Mouse (Mus musculus) Patski (cell line): ENCODE results near the gene Nsmce4a. TPM values are rescaled to one million over a fixed set of nuclear protein-coding genes. Genes with fewer than 3 reads are reported as not detected.

Experiments
- ATAC-seq: fragments of 100-300 bp; one replicate; pipeline ENCODE4 v1.8.0; 2021
- CTCF ChIA-PET: fragments of 350-600 bp; sonication (Branson Sonifier 250); formaldehyde crosslinking; loops from one replicate; lab custom pipeline; 2022; ENCODE audit warnings: inconsistent platforms; lab: Charles Lee
- POLR2A ChIA-PET: fragments of 350-600 bp; sonication (Branson Sonifier 250); formaldehyde crosslinking; loops from one replicate; lab custom pipeline; 2022; ENCODE audit warnings: antibody characterized with exemption, inconsistent platforms; lab: Charles Lee
- DNase-seq: peaks from one replicate; pipeline ENCODE4 v3.0.0-alpha.2; 2011; ENCODE audit warnings: low read depth, low spot score
- H3K27me3 ChIP-seq: fragments of 371-371 bp; one replicate; pipeline ENCODE4 v1.5.1; 2021
- CTCF ChIP-seq: fragments of 100-300 bp; IDR thresholded peaks from one replicate; pipeline ENCODE4 v1.5.1; 2021
- in situ Hi-C: fragments of 300-500 bp; cut with MboI; formaldehyde crosslinking; loops from 3 replicates; pipeline ENCODE4 v1.11.1; 2018; ENCODE audit warnings: low pct_unique_long_range_greater_than_20kb, mixed read lengths
- polyA plus RNA-seq: library from polyadenylated mRNA; unstranded; gene quantifications from one replicate; pipeline ENCODE4 v1.2.3, GENCODE M21; 2021

Gene Nsmce4a
- polyA plus RNA-seq, 1 experiment from 2014 or later = 80.1 TPM

- ATAC-seq (no peak), DNase-seq (no peak)
- no peak for TF ChIP-seq CTCF
- in situ Hi-C loops = no loop called here
- ChIA-PET CTCF (no interaction called here), POLR2A (no interaction called here)
- H3K27me3 ChIP-seq = no peaks in the 10 kb centered on the region
Observed at GRCm38 (mm10) chr7:130577388-130578003, 4.6 kb upstream of the Nsmce4a start, which contains the start of gene Tacc2. Gene Tacc2 (plus strand): TSS chr7:130577438.

GRCm38 (mm10) chr7:130576981-130577380 lies 4.1 kb upstream of the Nsmce4a start:
- POLR2A ChIA-PET = no interaction called here
- DNase-seq = no peak
- ATAC-seq = no peak
- CTCF ChIA-PET = interaction anchor here (0.9 kb wide), 1 partner anchor 20 kb away, joined by 3 read pairs; no protein-coding TSS in a partner anchor
- H3K27me3 ChIP-seq = no peaks in the 10 kb centered on the region
- TF ChIP-seq CTCF = no peak
- in situ Hi-C loops = no loop called here

- ChIA-PET POLR2A (interaction anchor here (0.6 kb wide), 1 partner anchor 64 kb away, joined by 3 read pairs; no protein-coding TSS in a partner anchor), CTCF (interaction anchor here (0.7 to 1.4 kb wide), 4 partner anchors 16 to 385 kb away, joined by 3 read pairs; no protein-coding TSS in a partner anchor)
- in situ Hi-C loops = no loop called here
- ATAC-seq = peak; percentile 76
- no peaks in the 10 kb centered on the region for H3K27me3 ChIP-seq
- no peak for TF ChIP-seq CTCF
- DNase-seq = peak; percentile 97
Observed at GRCm38 (mm10) chr7:130574211-130574991, 1.5 kb upstream of the Nsmce4a start.

GRCm38 (mm10) chr7:130573746-130574145 lies 828 bp upstream of the Nsmce4a start:
- ChIA-PET POLR2A (no interaction called here), CTCF (interaction anchor here (1.1 kb wide), 1 partner anchor 386 kb away, joined by 3 read pairs; no protein-coding TSS in a partner anchor)
- no peaks in the 10 kb centered on the region for H3K27me3 ChIP-seq
- no peak for TF ChIP-seq CTCF
- DNase-seq (no peak), ATAC-seq (no peak)
- in situ Hi-C loops = no loop called here

GRCm38 (mm10) chr7:130570472-130570871 lies 2.4 kb downstream of the Nsmce4a start:
- DNase-seq (no peak), ATAC-seq (no peak)
- ChIA-PET CTCF (interaction anchor here (0.9 to 1.8 kb wide), 3 partner anchors 10 to 33 kb away, joined by 3 to 5 read pairs (median 4); no protein-coding TSS in a partner anchor), POLR2A (no interaction called here)
- H3K27me3 ChIP-seq = no peaks in the 10 kb centered on the region
- no peak for TF ChIP-seq CTCF
- in situ Hi-C loops = no loop called here

GRCm38 (mm10) chr7:130568783-130569436 lies 4.0 kb downstream of the Nsmce4a start:
- CTCF ChIA-PET = interaction anchor here (1.8 kb wide), 1 partner anchor 14 kb away, joined by 4 read pairs; no protein-coding TSS in a partner anchor
- POLR2A ChIA-PET = no interaction called here
- DNase-seq (no peak), ATAC-seq (no peak)
- TF ChIP-seq CTCF = no peak
- H3K27me3 ChIP-seq = no peaks in the 10 kb centered on the region
- in situ Hi-C loops = no loop called here

- in situ Hi-C loops = no loop called here
- ChIA-PET CTCF (interaction anchor here (2.0 to 2.7 kb wide), 2 partner anchors 9 to 13 kb away, joined by 6 to 7 read pairs; no protein-coding TSS in a partner anchor), POLR2A (interaction anchor here (0.6 kb wide), 1 partner anchor 134 kb away, joined by 5 read pairs; no protein-coding TSS in a partner anchor)
- ATAC-seq = no peak
- no peaks in the 10 kb centered on the region for H3K27me3 ChIP-seq
- TF ChIP-seq CTCF = no peak
- DNase-seq = no peak
Observed at GRCm38 (mm10) chr7:130564596-130564995, 8.3 kb downstream of the Nsmce4a start.

GRCm38 (mm10) chr7:130563880-130564279 lies 9.0 kb downstream of the Nsmce4a start:
- DNase-seq (no peak), ATAC-seq (no peak)
- ChIA-PET CTCF (no interaction called here), POLR2A (no interaction called here)
- TF ChIP-seq CTCF = no peak
- in situ Hi-C loops = no loop called here
- no peaks in the 10 kb centered on the region for H3K27me3 ChIP-seq

GRCm38 (mm10) chr7:130563276-130563675 lies 9.6 kb downstream of the Nsmce4a start:
- no peak for DNase-seq
- POLR2A ChIA-PET = no interaction called here
- no peaks in the 10 kb centered on the region for H3K27me3 ChIP-seq
- CTCF ChIA-PET = no interaction called here
- no peak for TF ChIP-seq CTCF
- ATAC-seq = no peak
- in situ Hi-C loops = no loop called here

- ChIA-PET POLR2A (no interaction called here), CTCF (interaction anchor here (2.1 kb wide), 1 partner anchor 13 kb away, joined by 4 read pairs; no protein-coding TSS in a partner anchor)
- in situ Hi-C loops = no loop called here
- TF ChIP-seq CTCF = no peak
- no peaks in the 10 kb centered on the region for H3K27me3 ChIP-seq
- DNase-seq = no peak
- no peak for ATAC-seq
Observed at GRCm38 (mm10) chr7:130560933-130561332, 12.0 kb downstream of the Nsmce4a start.
